Mouse (Mus musculus) heart, adult 10 weeks (tissue): ENCODE measurements around the gene Nucb2. TPM values are rescaled to one million over a fixed set of nuclear protein-coding genes. Genes with fewer than 3 reads are reported as not detected.

ENCODE experiments used
- polyA plus RNA-seq: library from polyadenylated mRNA; stranded (reverse); fragments of 350-450 nt; fragmentation: Illumina TruSeq; extraction: RNeasy Lipid Tissue Mini Kit (QIAGEN cat#74804); gene quantifications from one replicate; pipeline ENCODE4 v1.2.3, GENCODE M21; 2014; ENCODE audit warnings: low read depth, low replicate concordance

Nucb2 gene
- 10.7 TPM for polyA plus RNA-seq

GRCm38 (mm10) chr7:116503879-116504817 is at the start of gene Nucb2:
Gene Nucb2, plus strand, starts transcription at chr7:116504369.

Other genes with a start within 250 kb of the Nucb2 start
- gene Plekha7, start 196.0 kb upstream of the Nucb2 start, polyA plus RNA-seq: 11.5 TPM
- 673 TPM for gene Rps13, start 170.2 kb upstream of the Nucb2 start, polyA plus RNA-seq
- gene Pik3c2a, start 60.9 kb upstream of the Nucb2 start, polyA plus RNA-seq: 9.1 TPM